Mouse (Mus musculus) cortical plate, adult 2 months (tissue): Measurements from ENCODE around the gene Chtop. TPM values are rescaled to one million over a fixed set of nuclear protein-coding genes. Genes with fewer than 3 reads are reported as not detected.

Experiments used
- H3K27ac ChIP-seq: fragments of 200-500 bp; 2 replicates; pipeline ENCODE4 v1.5.1; 2012; ENCODE audit warnings: low read length, control low read depth, inconsistent platforms; ENCODE audit not compliant: insufficient read depth
- H3K4me1 ChIP-seq: fragments of 200-500 bp; 2 replicates; pipeline ENCODE4 v1.6.1; 2011; ENCODE audit warnings: low read length; ENCODE audit not compliant: control insufficient read depth, insufficient read depth
- H3K4me3 ChIP-seq: fragments of 200-500 bp; 2 replicates; pipeline ENCODE4 v1.5.1; 2011; ENCODE audit warnings: mild to moderate bottlenecking, low read length, control low read depth; ENCODE audit not compliant: insufficient read depth
- CTCF ChIP-seq: fragments of 200-500 bp; IDR thresholded peaks from 2 replicates; pipeline ENCODE4 v1.5.1; 2011; ENCODE audit warnings: mild to moderate bottlenecking, control low read depth, low read length; ENCODE audit not compliant: insufficient read depth; ENCODE audit errors: extremely low read depth
- POLR2A ChIP-seq: fragments of 200-500 bp; IDR thresholded peaks from 2 replicates; pipeline ENCODE4 v1.6.1; 2011; ENCODE audit warnings: mild to moderate bottlenecking, low read length, control low read depth; ENCODE audit not compliant: insufficient read depth; ENCODE audit errors: extremely low read depth
- polyA plus RNA-seq: library from polyadenylated mRNA; depleted of rRNA; stranded (reverse); fragments of >200 nt; gene quantifications from 2 replicates; pipeline ENCODE4 v1.2.3, GENCODE M21; 2012

Gene Chtop
- polyA plus RNA-seq, 1 experiment: 126 TPM

DNA sequence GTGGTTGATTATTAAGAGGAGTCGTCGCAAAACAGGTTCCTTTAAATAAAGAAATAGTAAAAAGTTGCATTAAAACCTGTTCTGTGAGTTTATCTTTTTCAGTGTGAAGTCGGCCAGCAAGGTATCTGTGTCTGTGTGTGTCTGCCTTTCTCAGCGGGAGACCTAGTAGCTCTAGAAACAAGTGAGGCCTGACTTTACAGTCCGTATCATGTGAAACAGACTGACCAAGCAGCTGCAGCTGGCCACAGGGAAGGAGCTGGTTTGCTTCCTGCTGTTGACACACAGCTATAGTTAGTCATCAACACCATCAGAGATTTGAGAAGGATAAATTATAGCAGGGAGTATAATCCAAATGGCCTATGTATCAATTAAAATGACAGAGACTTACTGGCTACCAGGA, 22.4 kb upstream of the Chtop start:
- TF ChIP-seq POLR2A: no peak
- TF ChIP-seq CTCF: no peak
- Histone ChIP-seq H3K4me3 (no peak overlapping the region), H3K27ac (no peak overlapping the region), H3K4me1 (no peaks in the 10 kb centered on the region)

DNA sequence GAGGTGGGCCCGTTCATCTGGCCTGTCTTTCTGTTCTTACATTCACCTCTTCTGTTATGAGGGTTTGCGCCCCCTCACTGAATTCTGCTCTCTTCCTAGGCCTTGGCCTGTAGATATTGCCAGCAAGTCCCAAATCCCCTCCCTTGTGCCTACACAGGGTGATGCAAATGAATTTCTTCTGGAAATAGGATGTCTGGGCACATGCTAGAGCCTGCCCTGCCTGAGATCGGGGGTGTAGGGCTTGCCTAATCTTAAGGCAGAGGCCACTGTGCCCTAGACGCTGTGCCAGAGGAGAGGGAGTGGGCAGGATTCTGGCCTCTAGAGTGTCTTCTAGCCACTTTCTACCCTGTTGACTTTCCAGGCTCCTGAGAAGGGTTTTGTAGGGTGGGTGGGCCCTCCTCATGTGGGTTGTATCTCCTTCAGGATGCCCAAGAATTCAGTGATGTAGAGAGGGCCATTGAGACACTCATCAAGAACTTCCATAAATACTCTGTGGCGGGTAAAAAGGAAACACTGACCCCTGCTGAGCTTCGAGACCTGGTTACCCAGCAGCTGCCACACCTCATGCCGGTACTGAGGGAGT, 18.1 kb upstream of the Chtop start:
- H3K27ac ChIP-seq: no peak overlapping the region
- H3K4me1 ChIP-seq: no peaks in the 10 kb centered on the region
- no peak for TF ChIP-seq POLR2A
- no peak for TF ChIP-seq CTCF
- no peak overlapping the region for H3K4me3 ChIP-seq

DNA sequence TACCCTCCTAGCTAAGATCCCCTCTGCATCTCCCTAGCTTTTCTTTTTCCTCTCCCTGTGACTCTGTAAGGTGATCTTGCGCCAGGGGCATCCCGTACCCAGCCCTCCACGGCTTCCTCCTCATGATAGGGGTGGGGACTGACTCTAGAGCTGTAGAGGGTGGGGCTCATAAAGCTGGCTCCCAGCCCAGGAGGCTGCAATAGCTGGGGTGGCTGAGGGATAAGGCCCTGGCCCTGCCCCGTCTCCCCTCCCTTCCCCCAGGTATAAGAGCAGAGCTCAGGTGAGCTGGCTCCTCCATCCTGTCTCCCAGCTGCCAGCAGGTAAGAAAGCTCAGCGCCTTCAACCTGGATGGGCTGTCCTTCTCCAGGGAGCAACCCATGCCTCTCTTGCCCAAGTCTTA, 17.3 kb upstream of the Chtop start, which contains the start of gene S100a14:
Gene S100a14, plus strand, starts transcription at position 277 of the 400 bp plus-strand sequence.
- TF ChIP-seq POLR2A (no peak), CTCF (no peak)
- H3K27ac ChIP-seq: no peak within 1 kb of the TSS

DNA sequence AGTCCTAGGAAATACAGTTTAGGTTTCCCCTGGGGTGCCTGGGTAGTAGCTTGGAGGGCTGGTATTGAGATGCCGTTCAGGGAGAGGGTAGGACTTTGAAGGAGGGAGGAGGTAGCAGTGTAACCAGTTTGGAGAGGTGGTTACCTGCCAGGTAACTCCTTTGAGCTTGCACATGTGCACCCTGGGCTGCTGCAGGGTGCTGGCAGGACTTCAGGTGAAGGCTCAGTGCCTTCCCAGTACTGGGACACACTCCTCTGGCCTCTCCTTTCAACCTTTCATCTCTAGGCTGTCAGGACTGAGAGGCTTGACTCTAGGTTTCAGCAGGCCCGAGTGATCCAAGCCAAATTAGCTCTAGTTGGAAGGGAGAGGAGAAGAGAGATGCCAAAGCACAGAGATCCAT, 16.8 kb upstream of the Chtop start:
- Histone ChIP-seq H3K27ac (no peak overlapping the region), H3K4me3 (no peak overlapping the region), H3K4me1 (no peaks in the 10 kb centered on the region)
- TF ChIP-seq CTCF (no peak), POLR2A (no peak)

More for the DNA sequence above, 17.3 kb upstream of the Chtop start, which contains the start of gene S100a14:
- H3K4me1 ChIP-seq: no peaks in the 10 kb centered on the region
- no peak within 1 kb of the TSS for H3K4me3 ChIP-seq

DNA sequence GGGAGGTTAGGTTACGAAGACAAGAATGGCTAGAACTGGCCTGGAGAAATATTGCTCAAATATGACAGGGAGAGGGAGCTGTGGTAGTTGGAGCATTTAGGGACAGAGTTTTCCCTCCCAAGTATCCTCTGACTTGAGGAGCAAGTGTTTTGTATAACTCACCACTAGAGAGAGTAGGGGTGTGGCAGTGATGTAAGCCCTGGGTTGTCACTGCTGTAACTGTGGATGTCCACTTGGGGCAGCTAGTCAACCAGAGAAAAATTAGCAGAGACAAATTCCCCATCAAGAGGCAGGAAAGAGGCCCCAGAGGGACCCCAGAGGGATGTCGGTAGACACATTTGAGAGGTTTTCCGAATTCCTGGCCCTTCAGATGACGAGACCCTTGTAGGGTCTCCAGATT, 16.1 kb upstream of the Chtop start:
- Histone ChIP-seq H3K4me1 (no peaks in the 10 kb centered on the region), H3K27ac (no peak overlapping the region), H3K4me3 (no peak overlapping the region)
- TF ChIP-seq POLR2A (no peak), CTCF (peak; percentile 76)

DNA sequence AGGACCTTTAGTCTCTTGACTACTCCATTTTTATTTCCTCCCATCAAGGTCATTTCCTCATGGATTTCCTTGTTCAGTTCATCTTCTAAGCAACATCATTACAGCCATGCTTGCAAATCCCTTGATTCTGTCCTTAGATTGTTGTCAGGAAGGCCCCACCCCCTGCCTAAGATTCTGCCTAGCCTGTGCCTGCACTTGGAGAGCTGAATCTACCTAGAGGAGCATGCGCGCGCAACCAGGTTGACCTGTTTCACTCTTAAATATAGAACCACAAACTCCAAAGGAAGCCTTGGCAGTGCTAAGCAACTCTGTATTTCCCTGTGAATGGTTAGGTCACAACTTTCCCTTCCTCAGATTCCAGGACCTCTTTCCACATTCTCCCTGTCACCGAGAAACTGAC, 8.4 kb upstream of the Chtop start:
- Histone ChIP-seq H3K27ac (no peak overlapping the region), H3K4me3 (no peak overlapping the region), H3K4me1 (no peaks in the 10 kb centered on the region)
- TF ChIP-seq CTCF: no peak
- no peak for TF ChIP-seq POLR2A

DNA sequence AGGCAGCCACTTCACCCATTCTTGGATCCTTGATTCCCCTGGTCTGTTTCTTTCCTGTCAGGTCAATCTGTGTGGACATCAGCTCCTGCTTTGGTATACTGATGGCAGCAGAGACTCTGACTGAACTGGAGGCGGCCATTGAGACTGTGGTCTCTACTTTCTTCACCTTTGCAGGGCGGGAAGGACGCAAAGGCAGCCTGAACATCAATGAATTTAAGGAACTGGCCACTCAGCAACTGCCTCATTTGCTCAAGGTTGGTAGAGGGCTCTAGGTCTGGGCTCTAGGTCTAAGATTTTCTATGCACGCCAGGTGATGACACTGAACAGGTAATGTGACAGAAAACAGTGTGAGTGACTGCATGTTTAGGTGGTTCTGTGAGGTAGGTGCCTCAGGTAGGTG, 6.5 kb upstream of the Chtop start:
- no peaks in the 10 kb centered on the region for H3K4me1 ChIP-seq
- no peak overlapping the region for H3K4me3 ChIP-seq
- H3K27ac ChIP-seq: no peak overlapping the region
- TF ChIP-seq POLR2A (no peak), CTCF (no peak)

DNA sequence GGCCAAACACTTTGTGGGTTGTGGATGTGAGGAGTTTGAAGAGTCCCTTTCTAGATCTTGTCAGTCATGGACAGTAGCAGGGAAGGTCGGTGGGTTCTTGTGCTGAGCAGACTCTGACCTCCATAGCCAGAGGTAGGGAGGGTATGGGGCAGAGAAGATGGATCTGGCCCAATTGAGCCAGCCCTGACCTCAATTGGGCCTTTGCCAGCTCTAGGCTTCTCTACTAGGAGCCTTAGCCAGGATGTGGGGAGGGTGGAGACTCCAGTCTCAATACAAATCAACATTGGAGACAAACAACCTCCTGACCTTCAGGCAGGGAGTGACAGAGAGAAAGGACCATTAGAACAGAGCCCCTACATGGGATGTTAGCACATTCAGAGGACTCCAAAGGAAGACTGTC, 5.9 kb upstream of the Chtop start:
- H3K4me3 ChIP-seq: peak overlapping the region; percentile 28
- no peaks in the 10 kb centered on the region for H3K4me1 ChIP-seq
- H3K27ac ChIP-seq: peak overlapping the region; percentile 44
- TF ChIP-seq POLR2A: no peak
- TF ChIP-seq CTCF: no peak

DNA sequence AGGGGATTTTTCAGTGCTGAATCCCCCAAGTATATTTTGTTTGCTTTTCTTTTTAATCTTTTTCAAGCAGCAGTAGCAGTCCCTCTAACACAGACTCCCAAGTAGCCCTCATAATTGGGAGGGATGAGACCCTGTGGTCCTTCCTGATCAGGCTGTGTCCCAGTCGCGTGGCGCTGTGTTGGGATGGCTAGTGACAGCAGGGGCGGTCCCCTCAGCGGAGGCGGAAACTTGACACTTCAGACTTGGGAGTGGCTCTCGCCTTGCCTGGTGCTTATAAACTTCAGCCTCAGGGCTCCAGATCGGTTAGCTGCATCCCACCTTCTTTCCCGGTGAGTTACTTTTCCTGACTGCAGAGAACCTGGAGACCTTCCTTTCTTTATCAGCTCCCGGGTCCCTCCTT, 5.4 kb upstream of the Chtop start:
- TF ChIP-seq CTCF: no peak
- TF ChIP-seq POLR2A: peak; percentile 49; the same call in 1 of the 2 replicates
- Histone ChIP-seq H3K4me3 (peak overlapping the region; percentile 28), H3K27ac (peak overlapping the region; percentile 44), H3K4me1 (no peaks in the 10 kb centered on the region)

DNA sequence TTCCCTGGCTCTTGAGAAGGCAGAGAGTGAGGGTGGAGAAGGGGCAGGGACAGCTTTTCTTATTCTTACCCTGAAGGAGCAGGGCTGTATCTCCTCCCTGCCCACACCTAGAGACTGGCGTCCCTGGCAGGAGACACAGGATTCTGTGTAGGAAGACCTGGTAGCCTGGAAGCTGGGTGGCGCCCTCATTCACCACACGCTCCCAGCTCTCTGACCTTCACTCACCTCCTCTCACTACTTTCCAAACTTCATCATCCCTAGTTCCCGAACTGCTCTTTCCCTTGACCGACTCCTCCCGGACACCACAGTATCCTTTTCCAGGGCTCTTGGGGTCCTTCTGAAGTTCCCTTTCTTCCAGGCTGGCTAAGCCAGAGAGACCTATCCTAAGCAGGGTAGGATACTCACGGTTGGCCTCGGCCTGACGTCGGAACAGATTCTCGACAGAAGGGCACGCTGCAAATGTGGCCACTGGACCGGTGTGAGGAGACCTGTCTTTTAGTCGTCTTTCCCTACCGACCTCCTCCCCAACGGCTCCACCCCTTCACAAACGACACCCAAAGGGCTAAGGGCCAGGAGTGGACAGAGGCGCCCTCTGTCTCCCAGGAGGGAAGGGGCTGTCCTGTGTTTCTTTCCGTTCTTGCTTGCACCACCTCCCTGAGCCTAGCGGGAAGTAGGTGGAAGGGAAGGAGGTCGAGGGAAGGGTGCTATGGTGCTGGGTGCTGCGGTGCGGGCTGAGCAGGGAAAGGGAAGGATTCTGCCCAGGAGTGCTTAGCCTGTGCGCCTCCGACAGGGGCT, 4.7 kb upstream of the Chtop start, which contains the start of the genes S100a1 and S100a13:
Gene S100a1, minus strand, starts transcription at position 597 of the 795 bp plus-strand sequence.
Gene S100a13, plus strand, starts transcription at position 640 of the 795 bp plus-strand sequence.
- peak within 1 kb of the TSS; percentile 54 for H3K27ac ChIP-seq
- TF ChIP-seq CTCF: no peak
- peak; percentile 73 for TF ChIP-seq POLR2A
- H3K4me3 ChIP-seq: peak within 1 kb of the TSS; percentile 28
- H3K4me1 ChIP-seq: no peaks in the 10 kb centered on the region
